Mouse (Mus musculus) lung, embryonic 14.5 days (tissue): ENCODE results near the gene Triobp. TPM values are rescaled to one million over a fixed set of nuclear protein-coding genes. Genes with fewer than 3 reads are reported as not detected.
"Not testable (repeated sequence)": the region's sequence is repeated elsewhere in the genome, so short reads cannot be mapped to it uniquely, and the experiment has no call there.

Experiments used
- ATAC-seq: fragments of 200-750 bp; cut with Nextera tagmentation; 2 replicates; pipeline ENCODE4 v1.8.0; 2017; ENCODE audit warnings: mild to moderate bottlenecking, moderate TSS enrichment, moderate library complexity; ENCODE audit not compliant: insufficient read depth
- DNase-seq: peaks from one replicate; pipeline ENCODE4 v3.0.0-alpha.2; 2015
- H3K27ac ChIP-seq: fragments of 300-500 bp; sonication (generic); 2 replicates; pipeline ENCODE4 v1.5.1; 2014; ENCODE audit warnings: low read depth, mild to moderate bottlenecking, moderate library complexity
- H3K27me3 ChIP-seq: fragments of 300-500 bp; sonication (generic); 2 replicates; pipeline ENCODE4 v1.6.1; 2014; ENCODE audit warnings: low read length, control low read depth; ENCODE audit not compliant: insufficient read depth
- H3K36me3 ChIP-seq: fragments of 300-500 bp; sonication (generic); 2 replicates; pipeline ENCODE4 v1.6.1; 2014; ENCODE audit warnings: control low read depth; ENCODE audit not compliant: insufficient read depth
- H3K4me1 ChIP-seq: fragments of 300-500 bp; sonication (generic); 2 replicates; pipeline ENCODE4 v1.6.1; 2014; ENCODE audit warnings: antibody characterized with exemption, control low read depth; ENCODE audit not compliant: insufficient read depth
- H3K4me2 ChIP-seq: fragments of 300-500 bp; sonication (generic); 2 replicates; pipeline ENCODE4 v1.6.1; 2014; ENCODE audit warnings: mild to moderate bottlenecking
- H3K4me3 ChIP-seq: fragments of 300-500 bp; sonication (generic); 2 replicates; pipeline ENCODE4 v1.5.1; 2014; ENCODE audit warnings: low read depth, low read length
- H3K9ac ChIP-seq: fragments of 300-500 bp; sonication (generic); 2 replicates; pipeline ENCODE4 v1.6.1; 2014
- H3K9me3 ChIP-seq: fragments of 300-500 bp; sonication (generic); 2 replicates; pipeline ENCODE4 v1.6.1; 2016; ENCODE audit warnings: low read depth, low read length, control low read depth
- CTCF ChIP-seq: IDR thresholded peaks from 2 replicates; pipeline ENCODE4 v1.5.1; 2016; ENCODE audit warnings: antibody characterized with exemption, low read depth
- WGBS: fragments of 180-500 bp; shearing (Covaris S2); extraction: QIAGEN DNeasy Blood & Tissue Kit; methylation state at CpG from one replicate; pipeline ENCODE4 v1.1.7; 2014; 5-methylcytosine and 5-hydroxymethylcytosine counted together
- polyA plus RNA-seq: library from polyadenylated mRNA; unstranded; fragments of >200 nt; fragmentation: Nextera tagmentation; extraction: Ambion mirVana; gene quantifications from 2 replicates; pipeline ENCODE4 v1.2.1, GENCODE M21; 2014

Triobp gene
- polyA plus RNA-seq, 1 experiment from 2014 or later = 49.2 TPM

DNA sequence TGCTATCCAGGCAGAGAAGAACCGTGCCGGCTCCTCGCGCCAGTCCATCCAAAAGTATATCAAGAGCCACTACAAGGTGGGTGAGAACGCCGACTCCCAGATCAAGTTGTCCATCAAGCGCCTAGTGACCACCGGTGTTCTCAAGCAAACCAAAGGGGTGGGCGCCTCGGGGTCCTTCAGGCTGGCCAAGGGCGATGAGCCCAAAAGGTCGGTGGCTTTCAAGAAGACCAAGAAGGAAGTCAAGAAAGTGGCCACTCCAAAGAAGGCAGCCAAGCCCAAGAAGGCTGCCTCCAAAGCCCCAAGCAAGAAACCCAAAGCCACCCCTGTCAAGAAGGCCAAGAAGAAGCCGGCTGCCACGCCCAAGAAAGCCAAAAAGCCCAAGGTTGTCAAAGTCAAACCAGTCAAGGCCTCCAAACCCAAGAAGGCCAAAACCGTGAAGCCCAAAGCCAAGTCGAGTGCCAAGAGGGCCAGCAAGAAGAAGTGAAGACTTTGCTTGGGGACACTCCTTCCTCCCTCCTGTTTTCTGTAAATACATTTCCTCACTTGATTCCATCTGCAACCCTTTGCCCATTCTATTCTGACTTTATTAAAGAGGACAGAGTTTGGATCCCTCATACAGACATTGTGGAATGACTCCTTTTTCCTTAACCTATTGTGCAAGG is 81.4 kb downstream of the Triobp start:
- Histone ChIP-seq H3K27me3 (no peaks in the 10 kb centered on the region), H3K9ac (peak overlapping the region; percentile 100), H3K4me3 (peak overlapping the region; percentile 78), H3K36me3 (no peaks in the 10 kb centered on the region; the same call in 1 of the 2 replicates), H3K9me3 (no peaks in the 10 kb centered on the region), H3K27ac (peak overlapping the region; percentile 99), H3K4me1 (peaks cover 16% of the 10 kb centered on the region; the same call in 1 of the 2 replicates), H3K4me2 (peak overlapping the region; percentile 97)
- WGBS = 20% methylated on average over 16 of the region's 16 CpGs
- no peak for ATAC-seq
- TF ChIP-seq CTCF = no peak
- peak; percentile 30 for DNase-seq

DNA sequence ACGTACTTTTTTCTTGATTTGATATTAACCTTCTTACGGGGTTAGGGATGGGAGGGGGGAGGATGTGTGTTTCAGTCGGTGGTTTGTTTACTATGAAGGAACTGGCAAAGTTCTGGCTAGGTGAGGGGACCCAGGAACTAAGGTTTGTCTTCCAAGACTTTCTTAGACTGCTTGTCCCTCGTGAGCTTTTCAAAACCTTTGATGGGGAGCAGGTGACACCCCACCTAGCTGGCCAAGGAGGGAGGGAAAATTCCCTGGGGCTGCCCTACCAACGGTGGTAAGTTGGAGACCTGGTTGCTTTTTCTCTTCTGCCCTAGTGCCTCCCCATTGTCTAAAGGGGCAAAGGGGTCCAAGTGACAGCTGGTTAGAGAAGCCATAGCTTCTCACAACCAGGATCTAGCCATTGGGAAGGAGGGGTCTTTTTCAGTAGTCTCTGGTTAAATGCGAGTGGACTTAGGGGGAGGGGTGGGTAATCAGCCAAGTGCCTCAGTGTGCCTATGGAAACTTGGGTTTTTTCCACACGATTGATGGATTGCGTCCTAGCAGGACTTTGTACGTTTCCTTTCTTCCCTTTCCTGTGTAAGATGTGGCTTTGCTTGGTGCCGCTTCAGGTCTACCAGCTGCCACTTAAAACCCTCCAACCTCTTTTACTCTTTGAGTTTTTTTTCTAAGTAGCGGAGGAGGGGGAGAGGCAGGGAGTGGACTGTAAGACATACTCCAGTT is 82.2 kb downstream of the Triobp start:
- 5% methylated on average over 11 of the region's 11 CpGs for WGBS
- peak overlapping the region; percentile 97 for H3K4me2 ChIP-seq
- no peak for TF ChIP-seq CTCF

DNA sequence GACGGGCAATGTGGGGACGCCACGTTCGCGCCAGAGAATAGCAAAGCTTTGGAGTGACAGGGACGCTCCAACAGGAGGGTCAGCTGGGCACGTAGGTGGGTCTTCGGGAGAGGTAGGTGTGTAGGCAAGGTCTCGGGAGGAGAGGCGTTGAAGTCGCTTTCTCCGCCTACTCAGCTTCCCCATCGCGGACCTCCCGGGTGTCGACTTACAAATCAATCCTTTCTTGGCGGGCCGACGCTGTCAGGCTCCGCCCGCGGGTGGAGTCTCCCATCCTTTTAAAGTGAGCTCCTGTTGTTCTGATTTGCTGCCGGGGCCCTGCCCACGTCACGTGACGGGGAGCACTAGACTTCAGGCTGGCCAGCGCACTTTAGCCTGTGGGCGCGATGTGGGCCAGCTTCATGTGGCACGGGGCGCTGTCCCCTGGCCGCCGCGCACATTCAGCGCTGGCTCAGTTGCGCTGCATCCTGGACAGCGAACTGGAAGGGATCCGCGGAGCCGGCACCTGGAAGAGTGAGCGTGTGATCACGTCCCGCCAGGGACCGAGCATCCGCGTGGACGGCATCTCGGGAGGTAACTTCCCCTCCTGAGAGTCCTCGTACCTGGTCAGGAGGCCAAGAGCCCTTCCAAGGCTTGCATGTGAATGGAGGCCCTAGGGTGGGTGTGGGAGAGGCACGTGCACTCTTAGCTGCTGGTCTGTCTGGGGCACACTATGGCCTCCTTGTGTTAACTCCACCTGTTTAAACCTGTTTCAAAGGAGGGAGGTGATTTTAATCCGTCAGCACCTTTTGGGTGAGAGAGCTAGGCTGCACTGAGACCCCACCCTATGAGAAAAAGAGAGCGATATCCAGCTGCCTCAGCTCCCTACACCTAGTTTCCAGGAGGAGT is 83.3 kb downstream of the Triobp start:
- Histone ChIP-seq H3K9me3 (no peaks in the 10 kb centered on the region), H3K27me3 (no peaks in the 10 kb centered on the region), H3K4me3 (peak overlapping the region; percentile 78), H3K4me1 (peaks cover 13% of the 10 kb centered on the region; the same call in 1 of the 2 replicates), H3K36me3 (peaks cover 7% of the 10 kb centered on the region; the same call in 1 of the 2 replicates), H3K9ac (peak overlapping the region; percentile 100), H3K27ac (peak overlapping the region; percentile 64), H3K4me2 (peak overlapping the region; percentile 97)
- DNase-seq (peak; percentile 97), ATAC-seq (peak; percentile 80)
- no peak for TF ChIP-seq CTCF
- under 1% methylated on average over 52 of the region's 52 CpGs for WGBS

More for the DNA sequence above, 82.2 kb downstream of the Triobp start:
- Histone ChIP-seq H3K4me3 (peak overlapping the region; percentile 78), H3K36me3 (no peaks in the 10 kb centered on the region; the same call in 1 of the 2 replicates), H3K9ac (peak overlapping the region; percentile 100), H3K4me1 (peaks cover 16% of the 10 kb centered on the region; the same call in 1 of the 2 replicates), H3K27ac (peak overlapping the region; percentile 58), H3K27me3 (no peaks in the 10 kb centered on the region), H3K9me3 (no peaks in the 10 kb centered on the region)
- ATAC-seq (no peak), DNase-seq (peak; percentile 69)

DNA sequence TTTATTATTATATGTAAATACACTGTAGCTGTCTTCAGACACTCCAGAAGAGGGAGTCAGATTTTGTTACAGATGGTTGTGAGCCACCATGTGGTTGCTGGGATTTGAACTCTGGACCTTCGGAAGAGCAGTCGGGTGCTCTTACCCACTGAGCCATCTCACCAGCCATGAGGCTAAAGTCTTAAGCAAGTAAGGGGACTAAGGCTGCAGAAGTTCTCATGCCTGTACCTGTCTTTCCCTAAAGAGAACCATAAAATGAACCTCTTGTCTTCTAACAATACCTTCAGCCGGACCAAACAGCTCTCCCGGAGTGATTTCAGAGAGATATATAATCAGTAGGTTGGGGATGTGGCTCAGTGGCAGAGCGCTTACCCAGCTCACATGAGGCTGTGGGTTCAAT is 84.4 kb downstream of the Triobp start:
- WGBS = 90% methylated on average over 5 of the region's 5 CpGs

DNA sequence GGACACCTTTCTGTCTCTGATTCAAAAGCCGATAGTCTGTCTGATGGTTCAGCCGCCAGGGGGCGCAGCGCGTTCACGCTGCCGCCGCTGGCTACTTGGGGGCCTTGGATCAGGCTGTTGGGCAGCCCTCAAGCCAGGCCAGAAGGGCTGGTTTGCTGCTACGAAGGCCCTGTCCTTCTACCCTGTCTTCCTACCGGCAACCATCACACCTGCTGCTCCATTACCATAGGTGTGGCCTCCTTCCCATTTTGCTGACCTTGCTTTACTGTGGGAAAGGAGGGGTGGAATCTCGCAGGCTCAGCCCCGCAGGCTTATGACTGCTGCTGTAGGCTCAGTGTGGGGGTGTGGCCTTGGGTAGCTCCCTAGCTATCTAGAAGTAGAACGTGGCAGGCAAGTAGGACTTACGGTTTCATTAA is 90.4 kb downstream of the Triobp start:
- peaks cover 26% of the 10 kb centered on the region for H3K27me3 ChIP-seq
- 0 out of 2 replicates have a peak overlapping the region, but pooled peaks have one; percentile 15 for H3K4me2 ChIP-seq
- no peak for ATAC-seq
- no peak overlapping the region for H3K27ac ChIP-seq
- peaks cover 21% of the 10 kb centered on the region; the same call in 1 of the 2 replicates for H3K36me3 ChIP-seq
- no peaks in the 10 kb centered on the region for H3K9me3 ChIP-seq
- 12% methylated on average over 14 of the region's 14 CpGs for WGBS
- H3K4me3 ChIP-seq = no peak overlapping the region
- peak; percentile 87 for DNase-seq
- peak; percentile 93 for TF ChIP-seq CTCF
- no peak overlapping the region for H3K9ac ChIP-seq
- H3K4me1 ChIP-seq = 0 out of 2 replicates have a peak, but pooled peaks cover 3% of the 10 kb centered on the region

More for the DNA sequence above, 84.4 kb downstream of the Triobp start:
- ATAC-seq, H3K27me3 ChIP-seq, H3K4me1 ChIP-seq, DNase-seq, H3K4me3 ChIP-seq, H3K4me2 ChIP-seq, H3K9ac ChIP-seq, H3K27ac ChIP-seq, H3K9me3 ChIP-seq: not testable (repeated sequence)
- H3K36me3 ChIP-seq = peaks cover 17% of the 10 kb centered on the region; the same call in 1 of the 2 replicates

DNA sequence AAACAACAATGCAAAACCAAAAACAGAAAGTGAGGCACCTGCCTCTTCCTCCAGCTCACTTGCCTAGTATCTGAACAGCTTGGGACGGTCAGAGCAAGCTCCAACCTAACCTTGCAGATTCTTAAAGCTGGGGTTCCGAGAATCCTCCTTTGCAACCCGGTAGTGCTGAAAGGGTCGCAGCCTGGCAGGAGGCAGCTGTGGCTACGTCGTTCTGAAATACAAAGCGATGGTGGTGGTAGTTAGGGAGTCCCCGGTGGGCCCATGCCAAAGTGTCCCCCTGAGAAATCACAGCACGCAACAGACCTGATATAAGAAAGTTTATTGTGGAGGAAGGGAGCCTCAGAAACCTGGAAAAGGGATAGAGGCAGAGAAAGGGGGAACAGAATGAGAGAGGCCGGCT is 90.8 kb downstream of the Triobp start:
- no peak for ATAC-seq
- no peak overlapping the region for H3K4me2 ChIP-seq
- H3K9ac ChIP-seq = no peak overlapping the region
- 0 out of 2 replicates have a peak, but pooled peaks cover 3% of the 10 kb centered on the region for H3K4me1 ChIP-seq
- TF ChIP-seq CTCF = no peak
- peaks cover 30% of the 10 kb centered on the region for H3K27me3 ChIP-seq
- no peak overlapping the region for H3K4me3 ChIP-seq
- 74% methylated on average over 10 of the region's 10 CpGs for WGBS
- H3K9me3 ChIP-seq = no peaks in the 10 kb centered on the region
- DNase-seq = no peak
- H3K27ac ChIP-seq = no peak overlapping the region
- peaks cover 21% of the 10 kb centered on the region; the same call in 1 of the 2 replicates for H3K36me3 ChIP-seq
